Mouse (Mus musculus) C2C12 (cell line): ENCODE data around the gene Katnbl1. TPM values are rescaled to one million over a fixed set of nuclear protein-coding genes. Genes with fewer than 3 reads are reported as not detected.
"Not testable (repeated sequence)": the region's sequence is repeated elsewhere in the genome, so short reads cannot be mapped to it uniquely, and the experiment has no call there.

Experiments
- H3K27me3 ChIP-seq: one replicate; pipeline ENCODE4 v1.6.1; 2011; ENCODE audit not compliant: control insufficient read depth, insufficient read depth, insufficient read length
- H3K36me3 ChIP-seq: one replicate; pipeline ENCODE4 v1.6.1; 2011; ENCODE audit not compliant: control insufficient read depth, insufficient read depth
- H3K4me3 ChIP-seq: one replicate; pipeline ENCODE4 v1.5.1; 2011; ENCODE audit warnings: mild to moderate bottlenecking, control low read depth; ENCODE audit not compliant: poor library complexity, insufficient read depth, severe bottlenecking
- H3K79me2 ChIP-seq: one replicate; pipeline ENCODE4 v1.6.1; 2011; ENCODE audit not compliant: control insufficient read depth, insufficient read depth
- H3K79me3 ChIP-seq: one replicate; pipeline ENCODE4 v1.6.1; 2011; ENCODE audit warnings: low read depth, control low read depth
- H3ac ChIP-seq: one replicate; pipeline ENCODE3; 2011; ENCODE audit warnings: low read depth; ENCODE audit not compliant: control insufficient read depth, insufficient read length
- CEBPB ChIP-seq: IDR thresholded peaks from one replicate; pipeline ENCODE4 v1.6.1; 2011; ENCODE audit warnings: low read depth, mild to moderate bottlenecking, control low read depth, moderate library complexity
- CTCF ChIP-seq: IDR thresholded peaks from one replicate; pipeline ENCODE4 v1.5.1; 2011; ENCODE audit not compliant: control insufficient read depth, insufficient read depth, insufficient read length
- FOSL1 ChIP-seq: IDR thresholded peaks from one replicate; pipeline ENCODE4 v1.8.0; 2011; ENCODE audit warnings: mild to moderate bottlenecking, low read length; ENCODE audit not compliant: poor library complexity, insufficient read depth, severe bottlenecking
- MAX ChIP-seq: IDR thresholded peaks from one replicate; pipeline ENCODE4 v1.6.1; 2011; ENCODE audit warnings: mild to moderate bottlenecking, control low read depth
- MYOD1 ChIP-seq: IDR thresholded peaks from one replicate; pipeline ENCODE4 v1.6.1; 2011; ENCODE audit warnings: low read depth; ENCODE audit not compliant: control insufficient read depth, insufficient read length
- MYOG ChIP-seq: IDR thresholded peaks from one replicate; pipeline ENCODE4 v1.6.1; 2011; ENCODE audit not compliant: control insufficient read depth, insufficient read length; ENCODE audit errors: extremely low read depth
- USF1 ChIP-seq: IDR thresholded peaks from one replicate; pipeline ENCODE4 v1.6.1; 2011; ENCODE audit warnings: low read depth, mild to moderate bottlenecking, control low read depth, moderate library complexity
- polyA plus RNA-seq: library from polyadenylated mRNA; unstranded; fragments of >200 nt; fragmentation: generic; extraction: Trizol; gene quantifications from one replicate; pipeline ENCODE4 v1.2.1, GENCODE M21; 2012; ENCODE audit warnings: missing spikeins

Gene Katnbl1
- polyA plus RNA-seq, 1 experiment, result 13.3 TPM

DNA sequence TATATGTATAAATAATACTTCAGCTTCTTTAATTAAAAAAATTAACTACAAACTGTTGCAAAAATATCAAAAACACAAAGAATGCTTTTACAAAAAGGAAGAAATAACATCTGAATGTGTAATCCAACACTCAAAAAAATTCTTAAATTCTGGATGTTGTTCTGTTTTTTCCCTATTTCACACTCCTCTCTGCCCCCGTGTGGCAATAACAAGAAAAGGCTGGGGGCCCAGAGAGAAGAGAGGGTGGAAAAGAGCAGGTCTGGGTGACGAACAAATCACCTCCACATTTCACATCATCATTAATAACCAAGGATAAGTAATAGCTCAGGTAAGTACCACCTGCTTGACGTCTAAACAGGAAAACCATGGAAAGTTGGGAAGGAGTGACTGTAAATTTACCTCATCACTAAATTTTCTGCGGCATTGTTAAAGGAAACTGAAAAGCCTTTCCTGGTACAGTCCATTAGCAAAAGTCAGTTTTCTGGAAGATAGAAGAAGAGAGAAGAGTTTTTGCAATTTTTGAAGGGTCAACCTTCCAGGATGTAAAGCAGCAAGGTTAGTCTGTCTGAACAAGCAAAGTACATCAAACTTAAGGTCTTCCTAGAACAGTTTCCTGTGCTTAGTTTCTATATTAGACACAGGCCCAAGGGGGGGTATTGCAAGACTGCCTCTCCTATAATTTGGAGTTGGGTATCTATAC is 70.7 kb downstream of the Katnbl1 start:
- peaks cover 3% of the 10 kb centered on the region for H3K79me3 ChIP-seq
- TF ChIP-seq USF1, result no peak
- TF ChIP-seq MYOG, result no peak
- no peak for TF ChIP-seq CTCF
- no peak for TF ChIP-seq MYOD1
- no peak for TF ChIP-seq CEBPB
- TF ChIP-seq FOSL1, result no peak
- TF ChIP-seq MAX, result no peak
- peaks cover 9% of the 10 kb centered on the region for H3K79me2 ChIP-seq
- H3K4me3 ChIP-seq, result no peak overlapping the region
- no peaks in the 10 kb centered on the region for H3K36me3 ChIP-seq
- no peak overlapping the region for H3ac ChIP-seq
- H3K27me3 ChIP-seq, result no peaks in the 10 kb centered on the region

DNA sequence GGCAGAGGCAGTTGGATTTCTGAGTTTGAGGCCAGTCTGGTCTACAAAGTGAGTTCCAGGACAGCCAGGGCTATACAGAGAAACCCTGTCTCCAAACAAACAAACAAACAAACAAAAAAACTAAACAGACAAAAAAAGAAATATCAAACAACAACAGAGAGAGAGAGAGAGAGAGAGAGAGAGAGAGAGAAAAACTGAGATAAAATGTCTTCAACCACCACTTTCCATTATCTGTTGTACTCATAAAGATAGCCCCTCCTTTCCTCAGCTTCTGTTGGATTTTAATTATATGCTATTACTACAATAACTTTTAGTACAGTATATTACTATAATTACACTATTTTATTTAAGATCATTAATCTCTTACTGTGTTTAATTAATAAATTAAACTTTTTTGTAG is 73.5 kb downstream of the Katnbl1 start:
- not testable (repeated sequence) for H3K4me3 ChIP-seq, H3K36me3 ChIP-seq, H3ac ChIP-seq, H3K27me3 ChIP-seq
- Histone ChIP-seq H3K79me3 (peaks cover 27% of the 10 kb centered on the region), H3K79me2 (peaks cover 37% of the 10 kb centered on the region)

DNA sequence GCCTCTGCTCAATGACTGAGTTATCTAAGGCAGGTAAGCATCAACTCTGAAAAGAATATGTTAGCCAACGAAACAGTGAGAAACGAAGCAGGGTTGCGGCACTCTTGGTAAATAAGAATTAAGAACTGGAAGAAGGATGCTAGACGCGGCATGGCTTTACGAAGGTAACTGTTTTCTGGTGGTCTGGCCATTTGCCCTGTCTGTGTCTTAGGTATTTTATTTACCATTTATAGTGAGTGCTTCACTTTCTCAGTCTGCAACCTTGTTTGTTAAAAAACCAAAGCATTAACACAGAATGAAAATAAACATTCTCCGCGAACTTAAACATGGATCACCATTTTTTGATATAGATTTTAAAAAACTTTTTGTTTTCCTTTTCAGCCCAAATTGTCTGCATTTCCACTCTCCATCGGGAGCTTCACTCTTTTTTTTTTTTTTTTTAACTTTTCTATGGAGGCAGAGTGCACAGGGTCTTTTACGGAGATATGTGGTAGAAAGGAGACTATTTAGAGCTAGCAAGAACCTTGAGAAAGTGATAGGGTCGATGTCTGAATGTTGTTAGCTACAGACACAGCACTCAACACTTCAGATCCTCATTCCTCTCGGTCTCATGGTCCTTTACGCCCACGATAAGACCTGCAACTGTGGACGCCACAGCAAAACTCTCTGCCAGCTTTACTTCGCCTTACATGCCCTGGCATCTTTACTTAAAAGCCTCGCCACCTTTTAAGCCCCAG is 75.3 kb downstream of the Katnbl1 start:
- Histone ChIP-seq H3K27me3 (no peaks in the 10 kb centered on the region), H3ac (peak overlapping the region; percentile 73), H3K79me3 (peaks cover 40% of the 10 kb centered on the region), H3K4me3 (peak overlapping the region; percentile 85), H3K36me3 (peaks cover 2% of the 10 kb centered on the region), H3K79me2 (peaks cover 54% of the 10 kb centered on the region)
- TF ChIP-seq CEBPB (no peak), MYOD1 (no peak), MYOG (no peak), MAX (no peak), CTCF (no peak), USF1 (no peak), FOSL1 (no peak)

DNA sequence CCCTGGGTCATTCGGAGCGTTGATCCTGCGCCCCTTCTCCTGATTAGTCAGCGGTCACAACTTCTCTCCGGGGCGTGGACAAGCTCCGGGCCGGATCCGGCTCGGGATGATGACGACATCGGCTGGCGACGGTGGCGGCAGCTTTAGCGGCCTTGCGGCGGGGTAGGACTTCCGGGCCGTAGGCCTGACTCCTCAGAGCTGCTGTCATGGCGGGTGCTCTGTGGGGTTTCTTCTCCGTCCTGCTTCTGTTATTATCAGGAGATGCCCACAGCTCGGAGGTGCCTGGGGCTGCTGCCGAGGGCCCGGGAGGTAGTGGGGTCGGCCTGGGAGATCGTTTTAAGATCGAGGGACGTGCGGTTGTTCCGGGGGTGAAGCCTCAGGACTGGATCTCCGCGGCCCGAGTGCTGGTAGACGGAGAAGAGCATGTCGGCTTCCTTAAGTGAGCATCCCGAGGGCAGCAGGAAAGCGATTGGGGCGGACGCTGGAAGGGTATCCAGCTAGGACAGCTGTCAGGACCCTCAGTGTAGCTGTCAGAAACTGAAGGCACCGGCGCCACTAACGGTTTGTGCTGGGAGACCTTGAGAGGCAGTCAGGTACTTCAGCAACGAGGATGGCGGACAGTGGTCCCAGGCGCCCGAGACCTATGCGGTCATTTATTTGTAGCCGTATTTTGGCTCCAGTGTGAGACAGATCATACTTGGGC is 76.0 kb downstream of the Katnbl1 start, which contains the start of gene Emc7:
Emc7 (plus strand) TSS at position 136 of the 703 bp plus-strand sequence.
- Histone ChIP-seq H3K36me3 (peaks cover 9% of the 10 kb centered on the region), H3K4me3 (peak within 1 kb of the TSS; percentile 85), H3K79me2 (peaks cover 62% of the 10 kb centered on the region), H3K79me3 (peaks cover 47% of the 10 kb centered on the region), H3K27me3 (no peaks in the 10 kb centered on the region), H3ac (peak within 1 kb of the TSS; percentile 95)
- TF ChIP-seq MAX (peak; percentile 79), MYOD1 (no peak)

DNA sequence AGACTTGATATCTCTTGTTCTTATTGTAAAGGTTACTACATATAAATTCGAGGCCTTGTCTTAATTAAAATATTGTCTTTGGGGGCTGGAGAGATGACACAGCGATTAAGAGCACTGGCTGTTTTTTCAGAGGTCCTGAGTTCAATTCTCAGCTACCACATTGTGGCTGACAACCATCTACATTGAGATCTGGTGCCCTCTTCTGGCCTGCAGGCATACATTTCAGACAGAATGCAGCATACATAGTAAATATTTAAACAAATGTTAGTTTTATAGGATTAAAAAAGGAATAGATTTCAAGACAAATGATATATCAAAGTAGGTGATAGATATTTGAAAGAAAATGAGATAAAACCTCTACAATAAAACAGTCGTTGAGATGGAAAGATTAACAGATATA is 81.5 kb downstream of the Katnbl1 start:
- Histone ChIP-seq H3K36me3 (peaks cover 45% of the 10 kb centered on the region), H3K4me3 (no peak overlapping the region), H3K79me2 (peaks cover 47% of the 10 kb centered on the region), H3K27me3 (no peaks in the 10 kb centered on the region), H3K79me3 (peaks cover 40% of the 10 kb centered on the region), H3ac (no peak overlapping the region)
- TF ChIP-seq MYOD1, result no peak
- no peak for TF ChIP-seq MAX
- no peak for TF ChIP-seq MYOG
- no peak for TF ChIP-seq CEBPB
- TF ChIP-seq FOSL1, result no peak
- no peak for TF ChIP-seq CTCF

Other genes starting within 250 kb of the Katnbl1 start
- gene Olfr1316, start 244.2 kb upstream of the Katnbl1 start, polyA plus RNA-seq, result not detected
- not detected for gene Olfr1317, start 238.9 kb upstream of the Katnbl1 start, polyA plus RNA-seq
- gene Olfr1318, start 225.0 kb upstream of the Katnbl1 start, polyA plus RNA-seq, result 0.02 TPM
- gene Lpcat4, start 139.7 kb upstream of the Katnbl1 start, polyA plus RNA-seq, result 28.0 TPM
- 0.02 TPM for gene Nutm1, start 119.9 kb upstream of the Katnbl1 start, polyA plus RNA-seq
- gene Nop10, start 117.3 kb upstream of the Katnbl1 start, polyA plus RNA-seq, result 139 TPM
- 4.4 TPM for gene Slc12a6, start 113.4 kb upstream of the Katnbl1 start, polyA plus RNA-seq
- not detected for gene Gm21985, start 112.9 kb upstream of the Katnbl1 start, polyA plus RNA-seq
- 152 TPM for gene Emc4, start 11.2 kb upstream of the Katnbl1 start, polyA plus RNA-seq
- 15.0 TPM for gene Emc7, start 75.8 kb downstream of the Katnbl1 start, polyA plus RNA-seq
- gene Chrm5, start 101.6 kb downstream of the Katnbl1 start, polyA plus RNA-seq, result not detected
- 19.9 TPM for gene Aven, start 113.8 kb downstream of the Katnbl1 start, polyA plus RNA-seq